Mouse (Mus musculus) c-Kit-positive CD71-positive TER-119-negative erythroid progenitor cells, embryonic 14.5 days (primary cell): ENCODE results near the gene Mrc1.
"Not testable (repeated sequence)": the region's sequence is repeated elsewhere in the genome, so short reads cannot be mapped to it uniquely, and the experiment has no call there.

Experiments used
- DNase-seq: peaks from one replicate; pipeline ENCODE4 v3.0.0-alpha.2; 2013; ENCODE audit warnings: low read depth

Gene Mrc1

GRCm38 (mm10) chr2:14229149-14229548, at the start of gene Mrc1:
TSS of gene Mrc1 (plus strand) at chr2:14229392.
- no peak for DNase-seq

- DNase-seq: no peak
These were observed 44.8 kb upstream of the Mrc1 start for GRCm38 (mm10) chr2:14184375-14184774.

- no peak for DNase-seq
These were observed 38.5 kb upstream of the Mrc1 start for GRCm38 (mm10) chr2:14190684-14191083.

GRCm38 (mm10) chr2:14191601-14192000, 37.6 kb upstream of the Mrc1 start:
- no peak for DNase-seq

- no peak for DNase-seq
These were observed 37.1 kb upstream of the Mrc1 start for GRCm38 (mm10) chr2:14192046-14192445.

- not testable (repeated sequence) for DNase-seq
These were observed 30.8 kb upstream of the Mrc1 start for GRCm38 (mm10) chr2:14198325-14198903.

- no peak for DNase-seq
These were observed 29.6 kb upstream of the Mrc1 start for GRCm38 (mm10) chr2:14199621-14200020.

GRCm38 (mm10) chr2:14200879-14201445, 28.2 kb upstream of the Mrc1 start:
- DNase-seq: not testable (repeated sequence)

GRCm38 (mm10) chr2:14204308-14204707, 24.9 kb upstream of the Mrc1 start:
- no peak for DNase-seq

- DNase-seq: no peak
These were observed 22.4 kb upstream of the Mrc1 start for GRCm38 (mm10) chr2:14206798-14207197.

GRCm38 (mm10) chr2:14210731-14211130, 18.5 kb upstream of the Mrc1 start:
- DNase-seq: no peak

- no peak for DNase-seq
These were observed 17.6 kb upstream of the Mrc1 start for GRCm38 (mm10) chr2:14211606-14212005.

GRCm38 (mm10) chr2:14214764-14215163, 14.4 kb upstream of the Mrc1 start:
- no peak for DNase-seq

- no peak for DNase-seq
These were observed 12.5 kb upstream of the Mrc1 start for GRCm38 (mm10) chr2:14216653-14217052.

GRCm38 (mm10) chr2:14218126-14218525, 11.1 kb upstream of the Mrc1 start:
- DNase-seq: no peak

- no peak for DNase-seq
These were observed 4.8 kb upstream of the Mrc1 start for GRCm38 (mm10) chr2:14224387-14224786.

GRCm38 (mm10) chr2:14228495-14228894, 697 bp upstream of the Mrc1 start:
- DNase-seq: no peak

GRCm38 (mm10) chr2:14229979-14230378, 787 bp downstream of the Mrc1 start:
- DNase-seq: no peak

- no peak for DNase-seq
These were observed 3.7 kb downstream of the Mrc1 start for GRCm38 (mm10) chr2:14232897-14233296.

GRCm38 (mm10) chr2:14233983-14234382, 4.8 kb downstream of the Mrc1 start:
- no peak for DNase-seq

GRCm38 (mm10) chr2:14235319-14235718, 6.1 kb downstream of the Mrc1 start:
- no peak for DNase-seq

- DNase-seq: no peak
These were observed 7.7 kb downstream of the Mrc1 start for GRCm38 (mm10) chr2:14236920-14237319.

- no peak for DNase-seq
These were observed 8.5 kb downstream of the Mrc1 start for GRCm38 (mm10) chr2:14237723-14238122.

- no peak for DNase-seq
These were observed 10.0 kb downstream of the Mrc1 start for GRCm38 (mm10) chr2:14239151-14239550.
